Mouse (Mus musculus) embryonic facial prominence, embryonic 13.5 days (tissue): Measurements from ENCODE around the gene Gm43552. TPM values are rescaled to one million over a fixed set of nuclear protein-coding genes. Genes with fewer than 3 reads are reported as not detected.

ENCODE experiments used
- ATAC-seq: fragments of 200-750 bp; cut with Nextera tagmentation; 2 replicates; pipeline ENCODE4 v1.8.0; 2017; ENCODE audit warnings: low read depth; ENCODE audit not compliant: insufficient number of reproducible peaks, insufficient read depth, low FRiP score, low TSS enrichment
- H3K27ac ChIP-seq: fragments of 300-500 bp; sonication (generic); 2 replicates; pipeline ENCODE4 v1.5.1; 2015; ENCODE audit warnings: moderate library complexity, mild to moderate bottlenecking, inconsistent platforms
- H3K27me3 ChIP-seq: fragments of 300-500 bp; sonication (generic); 2 replicates; pipeline ENCODE4 v1.6.1; 2015; ENCODE audit warnings: mild to moderate bottlenecking, inconsistent platforms
- H3K36me3 ChIP-seq: fragments of 300-500 bp; sonication (generic); 2 replicates; pipeline ENCODE4 v1.6.1; 2015; ENCODE audit warnings: mild to moderate bottlenecking, inconsistent platforms
- H3K4me1 ChIP-seq: fragments of 300-500 bp; sonication (generic); 2 replicates; pipeline ENCODE4 v1.6.1; 2015; ENCODE audit warnings: inconsistent platforms
- H3K4me2 ChIP-seq: fragments of 300-500 bp; sonication (generic); 2 replicates; pipeline ENCODE4 v1.6.1; 2015; ENCODE audit warnings: moderate library complexity, mild to moderate bottlenecking, inconsistent platforms
- H3K4me3 ChIP-seq: fragments of 300-500 bp; sonication (generic); 2 replicates; pipeline ENCODE4 v1.5.1; 2015; ENCODE audit warnings: mild to moderate bottlenecking, inconsistent platforms
- H3K9ac ChIP-seq: fragments of 300-500 bp; sonication (generic); 2 replicates; pipeline ENCODE4 v1.6.1; 2015; ENCODE audit warnings: mild to moderate bottlenecking, inconsistent platforms
- H3K9me3 ChIP-seq: fragments of 300-500 bp; sonication (generic); 2 replicates; pipeline ENCODE4 v1.6.1; 2016; ENCODE audit warnings: inconsistent platforms
- WGBS: fragments of 180-500 bp; shearing (Covaris S2); methylation state at CpG from one replicate; pipeline ENCODE4 v1.1.7; 2015; ENCODE audit warnings: mixed read lengths; 5-methylcytosine and 5-hydroxymethylcytosine counted together
- polyA plus RNA-seq: library from polyadenylated mRNA; unstranded; fragments of >200 nt; fragmentation: Nextera tagmentation; extraction: Ambion mirVana; gene quantifications from 2 replicates; pipeline ENCODE4 v1.2.1, GENCODE M21; 2015

Gene Gm43552
- polyA plus RNA-seq, 1 experiment from 2014 or later: not detected

GRCm38 (mm10) chr5:65394425-65394824 lies 98.2 kb downstream of the Gm43552 start:
- 94% methylated on average over 7 of the region's 7 CpGs for WGBS
- H3K4me1 ChIP-seq: peaks cover 9% of the 10 kb centered on the region
- peaks cover 53% of the 10 kb centered on the region for H3K36me3 ChIP-seq

GRCm38 (mm10) chr5:65391753-65392152 lies 100.9 kb downstream of the Gm43552 start:
- Histone ChIP-seq H3K27me3 (no peaks in the 10 kb centered on the region), H3K4me2 (peak overlapping the region; percentile 63), H3K4me3 (peak overlapping the region; percentile 86), H3K9ac (peak overlapping the region; percentile 99), H3K9me3 (no peaks in the 10 kb centered on the region), H3K36me3 (peaks cover 60% of the 10 kb centered on the region), H3K27ac (peak overlapping the region; percentile 95; the same call in 1 of the 2 replicates), H3K4me1 (peaks cover 15% of the 10 kb centered on the region)
- no peak for ATAC-seq
- 3% methylated on average over 12 of the region's 12 CpGs for WGBS

More at GRCm38 (mm10) chr5:65394425-65394824, 98.2 kb downstream of the Gm43552 start:
- Histone ChIP-seq H3K27me3 (no peaks in the 10 kb centered on the region), H3K27ac (no peak overlapping the region), H3K4me3 (no peak overlapping the region), H3K9me3 (no peaks in the 10 kb centered on the region), H3K4me2 (no peak overlapping the region), H3K9ac (no peak overlapping the region)
- no peak for ATAC-seq

- Histone ChIP-seq H3K27ac (peak within 1 kb of the TSS; percentile 95), H3K27me3 (no peaks in the 10 kb centered on the region), H3K4me2 (peak within 1 kb of the TSS; percentile 80), H3K9me3 (no peaks in the 10 kb centered on the region), H3K36me3 (peaks cover 52% of the 10 kb centered on the region), H3K9ac (peak within 1 kb of the TSS; percentile 99), H3K4me3 (peak within 1 kb of the TSS; percentile 86), H3K4me1 (peaks cover 15% of the 10 kb centered on the region)
- peak; percentile 91 for ATAC-seq
- WGBS: under 1% methylated on average over 83 of the region's 83 CpGs
Measured at GRCm38 (mm10) chr5:65390648-65391644, 101.7 kb downstream of the Gm43552 start, which contains the start of the genes Rpl9 and Lias. Gene Rpl9 (minus strand): TSS chr5:65391444. Gene Lias (plus strand): TSS chr5:65391497.

GRCm38 (mm10) chr5:65387008-65387867 lies 105.4 kb downstream of the Gm43552 start:
- no peak for ATAC-seq
- Histone ChIP-seq H3K27ac (no peak overlapping the region), H3K27me3 (no peaks in the 10 kb centered on the region), H3K9me3 (no peaks in the 10 kb centered on the region), H3K9ac (no peak overlapping the region), H3K4me2 (no peak overlapping the region), H3K4me1 (peaks cover 15% of the 10 kb centered on the region), H3K36me3 (peaks cover 39% of the 10 kb centered on the region), H3K4me3 (no peak overlapping the region)
- 74% methylated on average over 6 of the region's 6 CpGs for WGBS

DNA sequence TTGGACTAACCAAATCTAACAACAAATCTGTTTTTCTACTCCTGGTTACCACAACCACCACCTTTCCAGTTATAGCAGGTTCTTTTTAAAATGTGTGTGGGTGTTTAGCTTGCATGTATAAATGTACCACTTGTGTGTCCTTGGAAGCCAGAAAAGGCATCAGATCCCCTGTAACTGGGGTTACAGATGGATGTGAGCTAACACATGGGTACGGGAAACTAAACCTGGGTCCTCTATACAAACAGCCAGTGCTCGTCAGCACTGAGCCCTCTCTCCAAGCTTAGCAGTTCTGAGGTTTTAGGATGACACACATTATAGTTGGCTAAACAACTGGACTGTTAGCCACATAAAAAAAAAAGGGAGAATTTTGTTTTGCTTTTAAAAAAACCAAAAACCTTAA lies 106.9 kb downstream of the Gm43552 start:
- no peaks in the 10 kb centered on the region for H3K27me3 ChIP-seq
- WGBS: 73% methylated on average over 2 of the region's 2 CpGs
- H3K9me3 ChIP-seq: no peaks in the 10 kb centered on the region
- H3K27ac ChIP-seq: no peak overlapping the region
- H3K4me1 ChIP-seq: peaks cover 15% of the 10 kb centered on the region
- no peak overlapping the region for H3K9ac ChIP-seq
- no peak for ATAC-seq
- H3K4me2 ChIP-seq: no peak overlapping the region
- no peak overlapping the region for H3K4me3 ChIP-seq
- H3K36me3 ChIP-seq: peaks cover 39% of the 10 kb centered on the region

Other genes with a start within 250 kb of the Gm43552 start
- gene Rfc1, start 157.2 kb downstream of the Gm43552 start, polyA plus RNA-seq: 118 and 119 TPM in 2 replicates
- gene Klb, start 144.5 kb downstream of the Gm43552 start, polyA plus RNA-seq: 0.10 and 0.14 TPM in 2 replicates
- gene Rpl9, start 101.4 kb downstream of the Gm43552 start, polyA plus RNA-seq: 1,045 and 1,112 TPM in 2 replicates
- gene Lias, start 101.3 kb downstream of the Gm43552 start, polyA plus RNA-seq: 69.3 and 72.5 TPM in 2 replicates
- gene Ugdh, start 56.9 kb downstream of the Gm43552 start, polyA plus RNA-seq: 152 and 179 TPM in 2 replicates
- 102 and 117 TPM in 2 replicates for gene Smim14, start 44.4 kb upstream of the Gm43552 start, polyA plus RNA-seq
- gene Ube2k, start 44.4 kb upstream of the Gm43552 start, polyA plus RNA-seq: 207 and 213 TPM in 2 replicates
- gene Pds5a, start 205.4 kb upstream of the Gm43552 start, polyA plus RNA-seq: 80.2 and 89.0 TPM in 2 replicates